Mouse (Mus musculus) neutrophil, adult 5-6 weeks (primary cell): ENCODE results near the gene Fign. TPM values are rescaled to one million over a fixed set of nuclear protein-coding genes. Genes with fewer than 3 reads are reported as not detected.

ENCODE experiments used
- ATAC-seq: fragments of 151-379, 151-347 bp; 2 replicates; pipeline ENCODE4 v1.8.0; 2017; ENCODE audit warnings: mild to moderate bottlenecking, moderate TSS enrichment; ENCODE audit not compliant: insufficient number of reproducible peaks, poor library complexity, low FRiP score, severe bottlenecking; ENCODE audit errors: extremely low read depth
- total RNA-seq: library from RNA; stranded (forward); fragments of 200-1000 nt; gene quantifications from 2 replicates; pipeline ENCODE4 v1.2.3, GENCODE M21; 2017

The Fign gene
- total RNA-seq, 1 experiment from 2014 or later: not detected

DNA sequence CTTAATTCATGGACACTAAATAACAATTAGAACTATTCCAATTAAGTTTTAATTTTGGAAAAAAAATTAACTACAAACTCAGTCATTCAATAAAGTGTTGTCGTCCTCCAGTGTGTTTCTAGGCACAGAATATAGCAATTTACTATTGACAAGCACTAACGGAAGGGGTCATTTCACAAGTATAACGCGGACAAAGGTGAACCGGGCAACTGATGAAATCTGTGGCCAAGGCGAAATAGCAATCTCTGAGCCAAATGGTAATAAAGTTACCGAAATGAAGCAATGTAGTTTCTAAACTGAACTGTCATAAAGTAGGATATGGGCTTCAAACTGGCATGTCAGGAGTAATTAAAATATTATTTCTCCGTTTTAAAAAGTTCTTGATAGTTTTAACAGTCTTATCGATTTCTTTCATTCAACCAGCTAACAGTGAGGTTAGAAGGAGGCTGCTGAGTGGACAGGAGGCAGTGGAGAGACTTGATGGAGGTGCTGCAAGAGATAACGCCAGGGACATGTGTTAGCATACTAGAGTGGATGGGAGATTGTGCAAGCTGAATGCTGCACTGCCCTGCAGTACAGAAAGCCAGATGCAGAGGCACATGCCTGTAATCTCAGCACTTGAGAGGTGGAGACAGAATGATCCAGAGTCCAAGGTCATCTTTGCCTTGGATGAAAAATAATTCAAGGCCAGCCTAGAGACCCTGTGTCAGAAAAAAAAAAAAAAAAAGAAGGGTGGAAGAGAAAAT, 27.7 kb downstream of the Fign start:
- ATAC-seq: no peak

DNA sequence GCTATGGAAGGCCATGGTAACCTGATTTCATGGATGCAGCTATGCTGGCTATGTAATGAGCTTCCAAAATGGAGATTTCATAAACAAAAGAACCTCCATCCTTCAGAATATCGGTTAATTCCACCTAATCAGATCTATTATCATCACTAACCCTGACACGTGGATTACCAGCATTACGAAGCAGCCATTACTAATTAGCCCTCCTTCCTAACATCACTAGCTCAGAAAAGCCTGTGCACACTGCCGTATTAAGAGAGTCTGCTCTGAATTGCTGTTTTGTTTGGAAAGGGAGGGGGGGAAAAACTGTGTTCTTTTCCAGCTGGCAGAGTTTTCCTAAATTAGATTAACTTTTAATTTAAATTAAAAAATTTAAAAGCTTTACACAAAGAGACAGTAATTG, 32.3 kb downstream of the Fign start:
- ATAC-seq: no peak

GRCm38 (mm10) chr2:64059477-64059876, 38.4 kb downstream of the Fign start:
- ATAC-seq: no peak

DNA sequence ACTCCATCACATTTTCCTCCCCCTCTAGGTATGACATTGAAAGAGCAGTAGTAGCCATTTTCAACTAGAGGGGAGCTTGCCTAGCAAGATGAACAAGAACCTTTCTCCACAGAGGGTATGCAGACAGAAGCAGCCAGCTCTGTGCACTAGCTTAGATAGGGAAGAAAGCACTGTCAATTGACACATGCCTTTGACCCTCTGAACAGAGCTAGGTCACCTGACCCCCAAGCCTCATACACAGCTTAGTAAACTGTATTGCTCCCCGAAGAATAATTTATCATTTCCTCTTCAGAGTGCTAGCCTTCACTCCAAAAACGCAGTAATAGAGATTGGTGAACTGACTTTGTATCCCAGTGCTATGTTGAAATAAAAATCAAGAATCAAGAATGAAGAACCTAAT, 49.7 kb downstream of the Fign start:
- no peak for ATAC-seq

DNA sequence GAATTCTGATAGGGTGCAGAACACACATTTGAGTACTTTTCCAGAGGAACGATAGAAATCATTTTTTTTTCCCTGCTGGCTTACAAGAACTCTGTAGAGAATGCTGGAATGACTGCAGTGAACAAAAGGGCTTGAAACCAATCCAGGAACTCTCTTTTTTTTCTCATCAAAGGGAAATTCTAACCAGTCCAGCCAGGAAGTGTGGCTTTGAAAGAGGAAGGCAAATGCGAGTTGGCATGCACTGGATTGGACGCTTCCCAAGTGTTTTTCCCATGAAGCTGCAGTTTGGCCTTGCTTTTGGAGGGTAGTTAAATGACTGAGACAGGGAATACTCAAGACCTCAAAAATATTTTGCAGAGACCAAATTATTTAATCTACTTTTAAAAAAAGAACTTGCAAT, 54.7 kb downstream of the Fign start:
- ATAC-seq: no peak

- no peak for ATAC-seq
Observed at GRCm38 (mm10) chr2:64035393-64035792, 62.4 kb downstream of the Fign start.

DNA sequence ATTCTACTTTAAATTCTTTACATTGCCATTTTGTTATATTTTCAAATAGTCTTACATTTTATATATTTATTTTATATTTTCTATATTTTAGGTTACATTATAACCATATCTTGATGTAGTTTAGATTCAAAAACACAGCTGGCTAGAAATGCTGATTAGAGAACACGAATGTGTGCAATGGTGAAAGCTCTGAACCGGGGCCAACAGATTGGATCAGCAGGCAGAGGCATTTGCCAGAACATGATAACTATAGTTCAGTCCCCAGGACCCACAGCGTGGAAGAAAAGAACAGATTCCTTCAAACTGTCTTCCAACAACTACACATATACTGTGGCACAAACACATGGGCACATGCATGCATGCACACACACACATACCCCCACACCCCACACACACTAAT, 64.0 kb downstream of the Fign start:
- no peak for ATAC-seq

DNA sequence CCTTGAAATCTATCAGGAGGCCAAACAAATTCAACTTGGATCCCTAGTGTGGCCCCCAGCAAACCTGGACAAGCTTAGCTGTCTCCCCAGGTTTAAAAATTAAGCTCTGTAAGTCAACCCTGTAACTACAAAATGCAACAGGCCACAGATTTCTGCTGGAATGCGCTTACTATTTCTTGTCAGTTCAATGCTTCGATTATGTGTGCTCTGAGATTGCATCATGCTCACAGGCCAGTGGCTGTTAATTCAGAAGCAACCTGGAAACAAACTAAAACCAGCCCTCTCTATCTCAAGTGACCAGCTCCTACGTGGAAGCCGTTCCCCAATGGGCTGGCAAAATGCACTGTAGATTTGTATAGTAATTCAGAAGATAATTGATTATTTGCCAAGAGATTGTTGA, 71.9 kb downstream of the Fign start:
- no peak for ATAC-seq

DNA sequence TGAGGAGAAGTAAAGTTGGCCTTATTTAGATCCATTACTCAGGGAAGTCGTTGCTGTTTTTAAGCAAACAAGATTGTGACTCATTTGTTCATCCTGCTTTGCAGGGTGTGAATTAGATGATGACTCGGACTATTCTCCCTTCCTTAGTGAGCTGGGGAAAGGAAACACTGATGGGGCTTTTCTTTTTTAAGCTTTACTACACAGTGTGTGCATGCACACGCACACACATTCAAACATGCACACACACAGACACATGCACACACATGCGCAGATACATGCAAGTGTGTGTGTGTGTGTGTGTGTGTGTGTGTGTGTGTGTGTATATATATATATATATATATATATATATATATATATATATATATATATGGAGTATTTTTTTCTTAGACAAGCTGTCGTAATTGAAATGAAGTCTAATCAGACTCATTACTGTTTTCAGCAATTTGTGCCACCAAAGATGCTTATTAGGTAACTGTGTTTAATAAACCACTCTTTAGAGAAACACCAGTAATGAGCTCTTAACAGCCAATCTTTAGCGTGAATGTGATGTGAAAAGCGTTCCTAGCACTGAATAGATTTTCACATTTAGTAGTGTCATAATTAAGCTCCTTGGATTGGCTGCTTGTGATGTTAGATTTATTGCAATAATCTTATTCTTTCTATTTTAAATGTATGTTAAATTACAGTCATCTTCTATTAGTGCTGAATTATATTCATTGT, 103.4 kb downstream of the Fign start:
- no peak for ATAC-seq

- ATAC-seq: no peak
Observed at GRCm38 (mm10) chr2:63985426-63985825, 112.4 kb downstream of the Fign start.

- ATAC-seq: no peak
Observed at GRCm38 (mm10) chr2:63982351-63982751, 115.5 kb downstream of the Fign start.

- ATAC-seq: no peak
Observed at GRCm38 (mm10) chr2:63981449-63981848, 116.4 kb downstream of the Fign start.

DNA sequence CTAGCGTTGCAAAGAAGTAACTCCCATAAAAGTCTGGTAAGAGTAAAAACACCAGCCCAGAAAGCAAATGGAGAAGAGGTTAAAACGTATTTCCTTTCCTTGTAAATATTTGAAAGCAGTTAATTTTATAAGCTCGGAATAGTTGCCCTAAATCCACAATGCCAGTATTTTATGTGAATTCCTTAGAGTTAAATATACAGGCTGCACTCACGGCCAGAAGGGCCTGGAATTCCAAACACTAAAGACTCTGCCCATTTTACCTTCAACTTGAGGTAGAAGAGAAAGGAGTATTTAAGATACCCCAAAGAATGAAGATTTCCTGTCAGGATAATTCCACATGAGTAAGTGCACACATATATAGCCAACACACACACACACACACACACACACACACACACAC, 128.2 kb downstream of the Fign start:
- ATAC-seq: no peak

DNA sequence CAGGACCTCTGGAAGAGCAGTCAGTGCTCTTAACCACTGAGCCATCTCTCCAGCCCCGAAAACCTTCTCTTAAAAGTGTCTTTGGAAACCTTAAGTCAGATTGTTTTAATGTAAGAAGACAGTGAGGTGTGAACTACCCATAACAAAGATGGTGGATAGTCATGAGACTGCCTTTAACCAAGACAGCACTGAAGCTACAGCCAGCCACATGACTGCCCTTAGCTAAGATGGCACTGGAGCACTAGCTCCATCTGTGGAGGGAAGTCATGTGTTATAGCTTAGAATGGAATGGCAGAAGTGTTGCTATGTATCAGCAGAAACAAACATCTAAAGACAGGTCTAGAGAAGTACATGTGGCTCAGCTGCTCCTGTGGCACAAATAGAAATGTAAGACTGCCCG, 166.8 kb downstream of the Fign start:
- ATAC-seq: no peak

GRCm38 (mm10) chr2:63926481-63927097, 171.2 kb downstream of the Fign start:
- ATAC-seq: no peak

- ATAC-seq: no peak
Observed at GRCm38 (mm10) chr2:63925721-63926235, 172.1 kb downstream of the Fign start.
